Mouse (Mus musculus) embryonic fibroblast, embryonic 13.5 days (primary cell): Measurements from ENCODE around the gene 1700029I15Rik.

Experiments used
- CTCF ChIP-seq: IDR thresholded peaks from 2 replicates; pipeline ENCODE4 v1.5.1; 2011; ENCODE audit warnings: mild to moderate bottlenecking, control low read depth, low read length, moderate library complexity, borderline replicate concordance; ENCODE audit not compliant: insufficient read depth
- POLR2A ChIP-seq: IDR thresholded peaks from 2 replicates; pipeline ENCODE4 v1.6.1; 2011; ENCODE audit warnings: low read depth, mild to moderate bottlenecking, control low read depth, low read length, moderate library complexity

DNA sequence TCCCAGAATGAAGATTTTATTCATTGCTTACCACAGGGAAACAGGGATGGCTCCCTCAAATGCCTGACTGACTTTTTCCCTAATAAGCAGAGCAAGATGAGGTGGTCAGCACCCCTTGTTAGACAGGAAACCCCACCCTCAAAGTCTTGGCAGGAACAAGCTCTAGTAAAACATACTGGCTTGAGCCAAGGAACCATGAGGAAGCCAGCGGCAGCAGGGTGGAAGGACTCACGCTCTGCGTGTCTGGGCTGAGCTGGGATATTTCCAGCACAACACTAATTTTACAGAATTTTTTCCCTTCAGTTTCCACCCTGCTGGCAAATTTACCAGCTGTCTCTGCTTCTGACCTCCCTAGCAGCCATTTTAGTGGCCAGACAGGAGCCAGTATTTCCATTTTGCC is 44.1 kb downstream of the 1700029I15Rik start:
- TF ChIP-seq CTCF (no peak), POLR2A (no peak)
